Mouse (Mus musculus) thymus, adult 2 months (tissue): ENCODE measurements around the gene Gpr63. TPM values are rescaled to one million over a fixed set of nuclear protein-coding genes. Genes with fewer than 3 reads are reported as not detected.
"Not testable (repeated sequence)": the region's sequence is repeated elsewhere in the genome, so short reads cannot be mapped to it uniquely, and the experiment has no call there.

Experiments used
- DNase-seq: peaks from one replicate; pipeline ENCODE4 v3.0.0; 2021
- H3K27ac ChIP-seq: fragments of 200-500 bp; 2 replicates; pipeline ENCODE4 v1.5.1; 2012; ENCODE audit warnings: low read length, control low read depth; ENCODE audit not compliant: control insufficient read depth, insufficient read depth
- H3K27me3 ChIP-seq: fragments of 200-500 bp; 2 replicates; pipeline ENCODE4 v1.6.1; 2012; ENCODE audit warnings: mild to moderate bottlenecking, low read length, moderate library complexity, mixed read lengths; ENCODE audit not compliant: control insufficient read depth, insufficient read depth
- H3K36me3 ChIP-seq: fragments of 200-500 bp; 2 replicates; pipeline ENCODE4 v1.6.1; 2012; ENCODE audit warnings: mild to moderate bottlenecking, low read length, moderate library complexity; ENCODE audit not compliant: control insufficient read depth, insufficient read depth
- H3K4me1 ChIP-seq: fragments of 200-500 bp; replicated peaks from 2 replicates; pipeline ENCODE4 v1.6.1; 2012; ENCODE audit warnings: low read length; ENCODE audit not compliant: control insufficient read depth, insufficient read depth
- H3K4me3 ChIP-seq: fragments of 200-500 bp; 2 replicates; pipeline ENCODE4 v1.5.1; 2012; ENCODE audit warnings: mild to moderate bottlenecking, low read length, control low read depth, moderate library complexity; ENCODE audit not compliant: control insufficient read depth, insufficient read depth
- CTCF ChIP-seq: fragments of 200-500 bp; IDR thresholded peaks from 2 replicates; pipeline ENCODE4 v1.5.1; 2012; ENCODE audit warnings: mild to moderate bottlenecking, control low read depth, low read length, moderate library complexity, borderline replicate concordance; ENCODE audit not compliant: control insufficient read depth, poor library complexity, insufficient read depth; ENCODE audit errors: extremely low read depth
- POLR2A ChIP-seq: fragments of 200-500 bp; IDR thresholded peaks from 2 replicates; pipeline ENCODE4 v1.6.1; 2012; ENCODE audit warnings: mild to moderate bottlenecking, low read length, control low read depth, moderate library complexity; ENCODE audit not compliant: control insufficient read depth, poor library complexity, insufficient read depth; ENCODE audit errors: extremely low read depth
- WGBS: fragments of 180-500 bp; shearing (Covaris S2); methylation state at CpG from one replicate; pipeline ENCODE4 v1.1.7; 2018; 5-methylcytosine and 5-hydroxymethylcytosine counted together
- polyA plus RNA-seq: library from polyadenylated mRNA; depleted of rRNA; stranded (reverse); fragments of >200 nt; gene quantifications from 2 replicates; pipeline ENCODE4 v1.2.3, GENCODE M21; 2012

Gene Gpr63
- polyA plus RNA-seq, 1 experiment, result 3.1 TPM

DNA sequence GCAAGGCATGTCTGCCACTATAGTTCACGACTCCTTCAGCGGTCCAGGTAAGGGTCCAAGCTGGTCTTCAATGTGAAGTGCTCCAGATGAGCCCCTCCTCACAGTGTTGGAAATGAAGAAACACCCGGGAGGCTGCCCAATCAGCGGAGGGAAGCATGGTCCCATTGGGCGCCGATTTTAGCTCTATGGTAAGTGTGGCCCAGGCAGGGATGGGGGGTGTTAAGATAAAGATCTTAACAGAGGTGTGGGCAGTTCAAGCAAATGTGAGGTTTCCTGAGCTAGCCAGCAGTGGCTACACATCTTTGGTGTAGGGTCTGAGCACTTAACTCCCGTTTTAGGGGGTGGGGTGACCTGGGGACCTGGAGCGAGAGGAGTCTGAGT, 299 bp upstream of the Gpr63 start:
- no peak overlapping the region for H3K4me3 ChIP-seq
- no peak overlapping the region for H3K27ac ChIP-seq
- WGBS, result 15% methylated on average over 8 of the region's 8 CpGs
- H3K27me3 ChIP-seq, result no peaks in the 10 kb centered on the region
- H3K36me3 ChIP-seq, result no peaks in the 10 kb centered on the region
- TF ChIP-seq CTCF, result no peak
- no peak for TF ChIP-seq POLR2A
- DNase-seq, result no peak
- no peaks in the 10 kb centered on the region for H3K4me1 ChIP-seq

DNA sequence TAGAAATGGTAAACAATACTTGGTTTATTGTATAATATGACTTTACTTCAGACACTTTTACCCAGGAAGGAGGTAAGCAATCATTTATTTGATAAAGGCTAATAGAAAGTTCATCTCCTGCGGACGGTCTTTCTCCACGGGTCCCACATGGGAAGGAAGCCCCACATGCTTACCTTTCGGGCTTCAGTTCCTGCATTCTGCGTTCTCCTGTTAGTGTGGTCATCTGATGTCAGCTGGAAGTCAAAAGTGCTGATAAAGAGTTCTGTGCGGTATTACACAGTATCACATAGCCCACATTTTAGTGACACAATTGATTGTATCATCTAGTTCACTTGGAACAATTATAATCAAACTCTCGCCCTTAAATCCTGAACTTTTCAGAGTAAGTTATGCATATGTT, 1.0 kb downstream of the Gpr63 start:
- no peaks in the 10 kb centered on the region for H3K27me3 ChIP-seq
- no peak for TF ChIP-seq POLR2A
- no peak for TF ChIP-seq CTCF
- H3K27ac ChIP-seq, result no peak overlapping the region
- no peaks in the 10 kb centered on the region for H3K4me1 ChIP-seq
- DNase-seq, result no peak
- no peak overlapping the region for H3K4me3 ChIP-seq
- no peaks in the 10 kb centered on the region for H3K36me3 ChIP-seq
- 30% methylated on average over 7 of the region's 7 CpGs for WGBS

DNA sequence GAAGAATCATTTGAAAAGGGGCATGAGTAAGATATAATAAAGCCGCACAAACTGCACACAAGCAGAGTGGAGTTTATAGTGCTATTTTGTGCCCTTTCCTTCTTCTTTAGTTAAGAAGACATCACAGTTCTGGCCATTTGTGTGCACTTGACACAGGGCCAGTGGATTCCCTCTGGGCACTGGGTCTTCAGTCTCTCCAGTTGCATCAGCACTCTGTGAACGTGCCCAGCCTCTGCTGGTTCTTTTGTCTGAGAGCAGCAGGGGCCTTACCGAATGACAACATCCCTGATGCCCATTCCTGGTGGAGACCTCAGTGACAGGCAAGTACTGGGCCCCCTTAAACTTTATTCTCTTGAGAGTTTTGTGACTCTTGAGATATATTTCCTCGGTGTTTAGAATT, 12.4 kb downstream of the Gpr63 start:
- H3K27me3 ChIP-seq, result no peaks in the 10 kb centered on the region
- H3K27ac ChIP-seq, result no peak overlapping the region
- DNase-seq, result no peak
- H3K4me1 ChIP-seq, result no peaks in the 10 kb centered on the region
- WGBS, result 82% methylated on average over 4 of the region's 4 CpGs
- no peak for TF ChIP-seq POLR2A
- H3K36me3 ChIP-seq, result no peaks in the 10 kb centered on the region
- H3K4me3 ChIP-seq, result no peak overlapping the region

DNA sequence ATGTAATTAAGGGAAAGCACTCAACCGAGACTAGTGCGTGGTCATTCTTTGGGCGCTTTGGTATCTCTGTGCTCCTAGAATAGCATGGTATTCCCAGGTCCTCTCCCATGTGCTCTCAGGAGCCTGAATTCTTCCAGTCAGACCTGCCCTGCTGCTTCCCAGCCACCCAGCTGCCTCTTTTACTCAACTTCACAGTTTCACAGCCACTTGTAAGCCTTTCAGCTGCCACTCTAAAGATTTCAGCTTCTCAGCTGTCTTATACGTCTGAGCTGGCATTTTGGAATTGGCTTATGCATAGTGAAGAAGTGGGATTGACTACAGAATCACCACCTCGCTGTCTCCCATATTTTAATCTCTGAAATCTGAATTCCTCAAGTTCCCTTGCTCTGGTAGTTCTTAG, 19.4 kb downstream of the Gpr63 start:
- TF ChIP-seq CTCF, result no peak
- no peak for TF ChIP-seq POLR2A
- H3K27me3 ChIP-seq, result no peaks in the 10 kb centered on the region
- H3K36me3 ChIP-seq, result no peaks in the 10 kb centered on the region
- DNase-seq, result no peak
- no peak overlapping the region for H3K27ac ChIP-seq
- WGBS, result 94% methylated on average over 5 of the region's 5 CpGs
- no peaks in the 10 kb centered on the region for H3K4me1 ChIP-seq
- no peak overlapping the region for H3K4me3 ChIP-seq

DNA sequence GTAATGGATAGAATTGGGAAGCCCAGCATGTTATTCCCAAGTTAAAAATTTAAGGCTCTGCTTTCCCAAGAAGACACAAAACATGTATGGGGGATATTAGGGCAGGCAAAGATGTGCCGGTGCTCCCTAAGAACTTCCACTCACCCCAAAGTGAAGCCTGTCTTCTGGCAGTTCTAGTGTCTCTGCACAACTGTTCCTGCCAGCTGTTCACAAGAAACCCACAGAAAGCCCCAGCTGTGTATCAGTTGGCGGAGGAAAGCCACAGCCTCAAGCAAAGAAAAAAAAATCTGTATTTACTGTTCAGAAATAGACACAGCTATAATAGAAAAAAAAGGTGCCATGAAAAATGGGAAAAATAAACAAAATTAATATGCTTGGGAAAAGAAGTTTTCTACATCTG, 25.3 kb downstream of the Gpr63 start:
- 75% methylated on average over 2 of the region's 2 CpGs for WGBS
- DNase-seq, result no peak
- TF ChIP-seq CTCF, result no peak
- TF ChIP-seq POLR2A, result no peak
- Histone ChIP-seq H3K27me3 (no peaks in the 10 kb centered on the region), H3K4me3 (no peak overlapping the region), H3K27ac (no peak overlapping the region), H3K4me1 (no peaks in the 10 kb centered on the region), H3K36me3 (no peaks in the 10 kb centered on the region)

DNA sequence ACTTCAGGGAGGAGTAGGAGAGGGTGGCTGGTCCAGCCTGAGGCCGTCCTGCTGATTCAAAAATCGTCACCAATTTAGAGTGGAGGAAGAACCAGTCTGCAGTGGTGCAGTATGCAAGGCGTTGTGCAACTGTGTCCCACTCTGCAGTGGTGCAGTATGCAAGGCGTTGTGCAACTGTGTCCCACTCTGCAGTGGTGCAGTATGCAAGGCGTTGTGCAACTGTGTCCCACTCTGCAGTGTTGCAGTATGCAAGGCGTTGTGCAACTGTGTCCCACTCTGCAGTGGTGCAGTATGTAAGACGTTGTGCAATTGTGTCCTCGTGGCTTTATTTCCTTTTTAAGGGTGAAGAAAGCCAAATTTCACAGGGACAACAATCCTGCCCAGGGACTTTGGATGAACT, 43.1 kb downstream of the Gpr63 start:
- DNase-seq, H3K4me3 ChIP-seq, H3K27ac ChIP-seq, H3K36me3 ChIP-seq, H3K27me3 ChIP-seq, H3K4me1 ChIP-seq: not testable (repeated sequence)
- WGBS, result 89% methylated on average over 8 of the region's 8 CpGs

DNA sequence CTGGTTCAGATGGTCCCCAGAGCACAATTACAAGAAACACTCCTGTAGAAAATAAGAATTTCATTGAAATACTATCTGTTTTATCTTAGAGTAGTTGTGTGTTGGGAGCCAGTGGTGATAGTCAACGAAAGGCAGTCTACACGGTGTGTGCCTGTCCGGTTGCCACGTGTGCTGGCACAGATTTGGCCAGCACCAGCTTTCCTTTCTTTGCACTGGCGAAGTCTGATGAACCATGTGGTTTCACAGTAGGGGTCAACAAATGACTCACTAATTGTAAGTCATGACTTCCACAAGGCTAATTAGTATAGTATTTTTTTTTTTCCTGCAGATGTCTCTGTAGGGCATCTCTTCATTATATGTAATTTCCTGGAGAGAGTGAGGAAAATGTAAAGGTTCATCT, 45.6 kb downstream of the Gpr63 start:
- TF ChIP-seq POLR2A, result no peak
- no peak for TF ChIP-seq CTCF
- no peak for DNase-seq
- Histone ChIP-seq H3K4me1 (no peaks in the 10 kb centered on the region), H3K27me3 (no peaks in the 10 kb centered on the region), H3K27ac (no peak overlapping the region), H3K4me3 (no peak overlapping the region), H3K36me3 (no peaks in the 10 kb centered on the region)
- WGBS, result 93% methylated on average over 5 of the region's 5 CpGs
